Mouse (Mus musculus) cerebellum, adult 9-10 months (tissue): Measurements from ENCODE around the gene Zfp933.
"Not testable (repeated sequence)": the region's sequence is repeated elsewhere in the genome, so short reads cannot be mapped to it uniquely, and the experiment has no call there.

ENCODE experiments used
- DNase-seq: peaks from one replicate; pipeline ENCODE4 v3.0.0; 2022

The Zfp933 gene

GRCm38 (mm10) chr4:147847614-147848583 is at the start of gene Zfp933:
Gene Zfp933, minus strand, starts transcription at chr4:147848366.
- DNase-seq, result peak; percentile 93

- peak; percentile 57 for DNase-seq
Observed at GRCm38 (mm10) chr4:147897348-147897747, 49.2 kb upstream of the Zfp933 start.

DNA sequence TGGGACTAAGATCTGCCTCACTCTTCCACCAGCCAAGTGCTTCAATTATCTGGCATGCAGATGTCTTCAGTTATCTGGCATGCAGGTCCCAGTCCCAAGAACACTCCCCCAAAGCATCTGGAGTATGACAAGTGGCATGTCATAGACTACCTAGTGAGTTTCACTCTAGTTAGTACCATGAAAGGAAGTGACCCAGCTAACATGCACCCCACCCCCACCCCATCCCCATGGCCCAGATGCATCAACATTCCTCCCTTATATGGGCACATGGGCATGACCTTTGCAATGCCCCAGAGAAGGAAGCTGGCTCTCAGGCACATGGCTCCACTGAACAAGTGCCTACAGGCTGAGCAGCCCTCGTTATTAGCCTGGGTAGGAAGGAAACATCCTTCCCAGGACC is 48.2 kb upstream of the Zfp933 start:
- no peak for DNase-seq

DNA sequence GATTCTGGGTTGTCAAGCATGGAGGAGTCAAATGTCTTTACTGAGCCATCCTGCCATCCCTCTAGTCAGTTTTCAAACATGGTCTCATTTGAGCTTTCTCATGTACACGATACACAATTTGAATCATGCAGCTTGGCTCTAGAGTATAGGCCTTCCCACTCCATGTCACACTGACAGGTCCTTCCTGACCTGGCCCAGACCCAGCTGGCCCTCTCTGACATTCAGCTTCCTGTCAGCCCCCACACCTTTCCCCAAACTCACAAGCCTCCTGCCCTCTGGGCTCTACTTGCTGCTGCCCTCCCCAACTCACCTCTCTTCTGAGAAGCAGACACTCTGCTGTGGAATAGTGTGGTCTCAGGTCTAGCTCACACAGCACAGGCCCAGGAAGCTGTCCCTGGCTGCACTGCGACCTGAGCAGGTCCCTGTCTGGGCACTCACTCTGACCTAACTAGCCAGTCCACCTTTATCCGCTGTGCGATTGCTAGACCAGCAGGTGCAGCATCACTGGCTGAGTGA is 47.7 kb upstream of the Zfp933 start:
- DNase-seq, result no peak

GRCm38 (mm10) chr4:147890341-147890740 is 42.2 kb upstream of the Zfp933 start:
- DNase-seq, result no peak

DNA sequence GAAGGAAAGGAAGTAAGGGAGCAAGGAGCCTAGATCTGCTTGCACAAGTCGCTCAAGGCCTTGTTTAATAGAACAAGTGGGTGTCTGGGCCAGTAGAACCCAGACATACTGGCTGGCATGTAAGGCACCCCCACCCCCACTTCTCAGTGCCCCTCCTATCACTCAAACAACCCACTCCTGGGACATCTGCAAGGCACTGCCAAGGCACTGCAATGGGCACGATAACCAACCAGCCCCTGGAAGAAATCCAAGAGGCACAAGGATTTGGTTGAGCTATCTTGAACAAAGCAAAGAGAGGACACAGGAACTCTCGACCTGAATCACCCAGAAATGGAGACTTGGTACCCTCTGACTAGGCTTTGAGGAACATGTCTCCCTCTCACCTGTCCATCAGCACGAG is 40.1 kb upstream of the Zfp933 start:
- no peak for DNase-seq

GRCm38 (mm10) chr4:147887277-147887676 is 39.1 kb upstream of the Zfp933 start:
- DNase-seq, result no peak

- DNase-seq, result no peak
Observed at GRCm38 (mm10) chr4:147886158-147886557, 38.0 kb upstream of the Zfp933 start.

- no peak for DNase-seq
Observed at GRCm38 (mm10) chr4:147884138-147884537, 36.0 kb upstream of the Zfp933 start.

GRCm38 (mm10) chr4:147883041-147883440 is 34.9 kb upstream of the Zfp933 start:
- DNase-seq, result no peak

DNA sequence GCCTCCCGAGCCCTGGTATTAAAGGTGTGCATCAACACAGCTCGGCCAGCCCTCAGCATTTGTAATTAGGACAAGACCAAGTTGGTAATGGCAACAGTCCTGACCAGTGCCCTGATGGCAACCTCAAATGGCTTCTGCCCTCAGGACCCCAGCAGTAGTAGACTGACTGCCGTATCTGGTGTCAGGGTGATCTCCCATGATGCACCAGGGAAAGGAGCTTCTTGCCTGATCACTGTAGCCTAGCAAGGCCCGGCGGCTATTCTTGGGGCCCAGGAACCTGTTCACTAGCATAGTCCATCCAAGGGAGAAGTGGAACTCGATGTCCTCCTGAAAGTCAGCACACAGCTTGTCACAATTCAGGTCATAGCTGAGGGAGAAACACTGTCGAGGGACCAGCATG is 33.6 kb upstream of the Zfp933 start:
- no peak for DNase-seq

DNA sequence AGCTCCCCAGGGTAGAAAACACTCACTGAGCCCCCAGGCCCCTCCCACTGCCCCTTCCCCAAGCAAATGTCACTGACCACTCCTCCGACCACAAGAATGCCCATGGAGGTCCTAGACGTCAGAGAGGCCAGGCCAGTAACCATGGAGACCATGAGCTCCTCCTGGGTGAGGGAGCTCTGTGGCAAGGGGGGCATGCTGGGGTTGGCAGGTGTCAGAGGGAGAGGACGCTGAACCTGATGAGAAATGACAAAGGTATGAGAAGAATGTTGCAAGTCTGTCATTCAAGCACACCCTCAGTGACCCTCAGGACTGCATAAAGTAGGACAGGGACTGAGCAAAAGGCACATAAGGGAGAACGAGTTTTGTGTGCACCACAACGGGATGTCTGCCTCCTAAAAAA is 31.7 kb upstream of the Zfp933 start:
- no peak for DNase-seq

DNA sequence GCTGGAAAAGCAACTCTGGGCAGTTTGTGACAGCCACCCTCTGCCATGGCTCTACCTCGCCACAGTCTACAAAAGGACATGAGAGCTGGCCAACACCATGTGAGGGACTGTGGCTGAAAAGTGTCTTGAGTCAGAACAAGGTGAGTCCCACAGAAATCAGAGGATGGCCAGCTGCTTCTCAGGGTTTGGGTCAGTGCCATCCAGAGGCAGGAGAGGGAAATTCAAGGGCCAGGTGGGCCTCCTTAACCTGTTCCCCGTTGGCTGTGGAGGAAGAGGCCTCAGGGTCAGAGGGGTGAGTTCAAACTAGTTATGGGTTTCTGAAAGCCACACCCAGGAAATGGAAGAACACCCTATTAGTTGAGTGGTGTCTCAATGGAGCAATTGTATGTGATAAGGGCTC is 31.3 kb upstream of the Zfp933 start:
- DNase-seq, result no peak

- DNase-seq, result no peak
Observed at GRCm38 (mm10) chr4:147878537-147878936, 30.4 kb upstream of the Zfp933 start.

DNA sequence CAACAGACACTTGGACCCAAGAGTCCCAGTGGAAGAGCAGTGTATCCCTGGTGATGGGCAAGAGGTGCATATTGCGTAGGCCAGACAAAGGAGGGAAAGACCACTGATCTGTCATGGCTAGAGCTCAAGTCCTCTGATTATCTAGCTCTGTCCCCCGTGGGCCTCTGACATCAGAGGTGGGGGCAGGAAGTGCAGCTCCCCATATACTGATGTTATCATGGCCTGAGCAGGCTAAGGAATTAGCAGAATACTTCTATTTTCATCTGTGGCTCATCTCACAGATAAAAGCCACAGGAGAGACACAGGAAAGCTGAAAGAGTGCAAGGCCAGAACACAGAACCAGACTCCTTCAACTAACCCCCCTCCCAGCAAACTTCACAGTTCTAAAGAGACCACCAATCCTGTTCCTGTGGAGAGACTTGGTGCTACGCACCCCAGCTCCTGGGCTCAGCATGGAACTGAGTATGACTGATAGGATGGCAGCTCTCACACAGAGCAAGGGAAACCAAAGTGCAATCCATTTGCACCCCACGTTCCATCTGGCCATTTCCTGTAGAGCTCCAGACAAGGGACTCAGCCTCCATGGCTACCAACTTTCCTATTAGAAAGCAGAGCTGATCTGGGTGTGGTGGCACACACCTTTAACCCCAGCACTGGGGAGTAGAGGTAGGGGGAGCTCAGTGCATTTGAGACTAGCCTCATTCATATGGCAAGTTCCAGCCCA is 27.8 kb upstream of the Zfp933 start:
- no peak for DNase-seq

GRCm38 (mm10) chr4:147869238-147869637 is 21.1 kb upstream of the Zfp933 start:
- no peak for DNase-seq

DNA sequence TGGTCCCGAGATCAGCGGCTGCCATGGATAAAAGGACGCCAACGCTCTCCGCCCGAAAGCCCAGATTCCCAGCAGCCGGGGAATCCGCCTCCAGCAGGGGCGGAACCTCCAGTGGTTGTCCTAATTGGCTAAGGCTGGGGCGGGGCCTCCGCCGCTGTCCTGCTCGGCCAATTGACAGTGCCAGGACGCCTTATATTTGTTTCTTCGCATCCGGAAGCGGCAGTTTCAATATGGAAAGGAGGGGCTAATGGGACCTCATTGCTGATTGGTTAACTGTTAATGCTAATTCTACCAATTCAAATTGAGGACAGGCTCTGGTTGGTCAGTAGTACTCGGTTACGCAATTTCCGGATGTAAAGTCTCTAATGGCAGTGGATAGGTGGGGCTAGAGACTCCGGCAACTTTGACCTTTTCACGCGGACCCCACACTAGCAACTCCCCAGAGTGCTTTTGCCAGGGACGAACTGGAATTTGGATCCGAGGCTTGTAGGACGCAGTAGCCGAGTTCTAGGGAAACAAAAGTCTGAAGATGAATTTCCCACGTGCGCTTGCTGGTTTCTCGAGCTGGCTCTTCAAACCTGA is 20.4 kb upstream of the Zfp933 start, which contains the start of the genes Miip and Fv1:
Miip (minus strand) TSS at position 367 of the 582 bp plus-strand sequence.
Fv1 (plus strand) TSS at position 530 of the 582 bp plus-strand sequence.
- DNase-seq, result peak; percentile 98

- DNase-seq, result peak; percentile 45
Observed at GRCm38 (mm10) chr4:147867563-147868449, 19.6 kb upstream of the Zfp933 start.

DNA sequence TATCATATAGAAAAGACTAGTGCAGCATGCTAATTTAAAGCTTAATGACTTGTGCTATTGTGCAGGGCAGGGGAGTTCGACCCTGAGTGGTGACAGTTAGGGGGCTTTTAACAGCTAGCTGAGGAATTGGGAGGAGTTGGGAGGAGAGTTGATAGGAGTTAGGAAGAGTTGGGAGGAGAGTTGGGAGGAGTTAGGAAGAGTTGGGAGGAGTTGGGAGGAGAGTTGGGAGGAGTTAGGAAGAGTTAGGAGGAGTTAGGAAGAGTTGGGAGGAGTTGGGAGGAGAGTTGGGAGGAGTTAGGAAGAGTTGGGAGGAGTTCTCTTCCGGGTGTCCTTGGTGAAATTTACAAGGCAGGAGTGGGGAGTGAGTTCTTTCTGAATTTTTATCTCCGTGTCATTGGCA is 18.6 kb upstream of the Zfp933 start:
- DNase-seq, result not testable (repeated sequence)

DNA sequence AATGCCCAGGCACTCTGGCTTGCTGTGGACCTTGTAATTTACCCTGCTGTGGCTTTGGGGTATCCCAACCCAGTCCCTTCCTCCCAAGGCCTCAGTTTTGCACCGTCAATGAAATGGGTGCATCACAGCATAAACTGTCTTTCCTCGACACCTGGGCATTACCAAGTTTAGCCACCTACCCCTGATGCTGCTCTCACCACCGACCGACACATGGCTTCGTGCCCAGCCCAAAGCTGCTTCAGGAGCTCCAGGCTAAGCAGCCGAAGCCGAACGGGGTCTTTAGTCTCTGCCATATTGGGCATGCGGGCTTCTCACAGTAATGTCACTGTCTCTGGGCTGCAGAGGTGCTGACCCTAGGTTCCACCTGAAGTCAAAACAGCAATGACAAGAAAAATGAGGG is 17.9 kb upstream of the Zfp933 start:
- no peak for DNase-seq

DNA sequence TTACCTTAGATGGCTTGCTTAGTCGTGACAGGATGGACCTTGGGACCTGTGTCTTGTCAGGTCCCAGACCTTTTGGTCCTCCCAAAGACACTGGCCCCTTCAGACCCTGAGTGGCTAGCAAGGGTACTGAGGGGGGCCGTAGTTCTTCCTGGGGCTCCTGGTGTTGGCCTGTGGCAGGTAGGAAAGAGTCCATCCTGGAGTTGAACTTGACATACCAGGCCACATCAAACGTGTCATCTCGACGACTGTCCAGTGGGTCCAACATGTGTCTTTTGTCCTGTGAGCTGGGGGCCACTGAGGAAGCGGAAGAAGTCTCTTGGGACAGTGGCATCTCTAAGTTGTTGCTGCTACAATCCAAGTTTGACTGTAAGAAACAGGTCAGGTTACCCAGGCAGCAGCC is 17.5 kb upstream of the Zfp933 start:
- DNase-seq, result no peak

DNA sequence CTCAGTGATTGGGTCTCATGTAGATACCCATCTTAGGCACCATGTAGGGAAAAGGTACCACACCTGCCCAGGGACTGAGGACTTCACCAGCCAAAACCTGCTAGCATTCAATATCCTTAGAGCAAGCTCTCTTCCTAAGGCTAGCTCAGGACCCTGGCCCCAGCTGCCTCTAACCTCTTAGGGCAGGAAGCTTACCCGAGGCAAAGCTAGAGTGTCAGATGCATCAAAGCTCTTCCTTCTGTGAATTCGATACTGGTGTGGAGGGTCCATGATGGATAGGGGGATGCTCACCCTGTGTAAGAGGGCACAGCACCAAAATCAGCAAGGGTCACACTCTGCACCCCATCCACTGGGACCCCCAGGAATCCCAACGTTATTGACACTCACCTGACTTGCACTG is 13.9 kb upstream of the Zfp933 start:
- DNase-seq, result no peak
